Mouse (Mus musculus): ENCODE measurements around the gene 1700017B05Rik. TPM values are rescaled to one million over a fixed set of nuclear protein-coding genes. Genes with fewer than 3 reads are reported as not detected.

1700017B05Rik gene
- polyA plus RNA-seq, 1 experiment from 2014 or later = 11.8 TPM

DNA sequence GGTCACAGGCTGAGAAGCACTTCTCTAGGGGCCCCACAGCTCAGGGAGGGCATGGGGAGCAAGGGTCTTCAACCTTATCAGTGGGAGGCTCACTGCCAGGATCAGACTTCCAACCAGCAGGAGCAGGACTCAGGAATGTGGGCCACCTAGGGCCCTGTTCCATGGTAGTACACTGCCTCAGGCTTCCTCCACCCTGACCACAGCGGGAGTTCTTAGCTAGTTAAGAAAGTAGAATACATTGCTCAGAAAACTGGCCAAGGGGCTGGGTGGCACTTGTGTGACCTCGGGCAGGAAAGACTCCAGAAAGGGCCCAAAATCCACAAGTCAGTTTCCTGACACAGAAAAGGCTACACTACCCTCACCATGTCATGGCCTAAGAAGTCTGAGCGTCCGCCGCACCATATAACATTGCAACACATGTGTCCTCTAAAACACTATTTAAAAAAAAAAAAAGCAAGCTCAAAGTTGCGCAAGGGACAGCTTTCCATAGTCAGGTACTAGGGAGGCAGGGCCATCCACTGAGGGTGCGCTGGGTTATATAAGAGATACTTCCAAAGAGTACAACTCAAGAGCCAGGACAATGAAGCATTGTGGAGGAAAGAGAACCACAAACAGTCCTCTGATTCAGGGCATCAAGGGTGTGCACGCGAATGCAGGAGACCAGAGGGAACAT lies 7.5 kb downstream of the 1700017B05Rik start:
- H3K27ac ChIP-seq (replicated peaks) = no peak overlapping the region
- H3K4me3 ChIP-seq = no peak overlapping the region
- peaks cover 6% of the 10 kb centered on the region; the same call in 1 of the 2 replicates for H3K4me1 ChIP-seq
- 89% methylated on average over 9 of the region's 9 CpGs for WGBS
- peaks cover 83% of the 10 kb centered on the region for H3K36me3 ChIP-seq
- DNase-seq (ENCODE audit: low spot score) = no peak
- H3K9me3 ChIP-seq (replicated peaks) = no peaks in the 10 kb centered on the region
- no peaks in the 10 kb centered on the region; the same call in 1 of the 2 replicates for H3K27me3 ChIP-seq (ENCODE audit: low read depth, poor library complexity, severe bottlenecking)

DNA sequence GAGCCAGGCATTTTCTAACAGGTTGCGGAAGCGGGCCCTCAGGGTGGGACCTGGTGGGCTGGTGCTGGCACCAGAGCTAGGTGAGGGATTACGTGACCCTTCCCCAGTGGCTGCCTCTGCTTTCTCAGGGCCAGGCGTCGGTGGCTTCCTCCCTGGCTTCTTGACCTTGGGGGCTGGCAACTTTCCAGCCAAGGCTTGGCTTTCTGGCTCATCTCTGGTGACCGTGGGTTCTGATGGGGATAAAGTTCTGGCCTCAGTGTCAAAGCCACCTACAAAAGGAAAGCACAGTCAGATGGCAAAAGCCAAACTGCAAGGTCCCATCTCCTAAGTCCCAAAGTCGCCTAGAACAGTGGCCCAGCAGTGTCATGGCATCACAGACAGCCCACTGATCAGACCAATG lies 8.4 kb downstream of the 1700017B05Rik start:
- no peak for DNase-seq (ENCODE audit: low spot score)
- 93% methylated on average over 7 of the region's 7 CpGs for WGBS
- no peak overlapping the region for H3K27ac ChIP-seq (replicated peaks)
- peaks cover 83% of the 10 kb centered on the region for H3K36me3 ChIP-seq
- H3K4me3 ChIP-seq = no peak overlapping the region
- H3K4me1 ChIP-seq = peaks cover 6% of the 10 kb centered on the region; the same call in 1 of the 2 replicates
- no peaks in the 10 kb centered on the region for H3K27me3 ChIP-seq (ENCODE audit: low read depth, poor library complexity, severe bottlenecking)
- no peaks in the 10 kb centered on the region for H3K9me3 ChIP-seq (replicated peaks)

DNA sequence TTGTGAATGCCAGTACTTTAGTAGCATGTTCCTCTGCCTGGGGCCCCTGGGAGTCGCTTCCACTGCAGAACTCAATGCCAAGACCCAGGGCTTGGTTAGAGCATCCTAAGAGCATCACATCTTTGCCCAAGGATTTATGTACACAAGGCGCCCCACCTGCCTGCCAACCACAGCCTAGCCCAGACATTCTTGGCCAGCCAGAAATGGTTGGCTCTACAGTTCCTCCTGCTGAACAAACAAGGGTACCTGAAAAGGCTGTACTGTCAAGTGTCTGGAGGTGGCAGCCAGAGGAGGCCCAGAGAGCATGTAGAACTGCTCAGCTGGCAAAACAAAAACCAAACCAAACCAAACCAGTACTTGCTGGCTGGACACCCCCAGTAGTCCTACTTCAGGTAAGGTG lies 11.3 kb downstream of the 1700017B05Rik start:
- 95% methylated on average over 2 of the region's 2 CpGs for WGBS

GRCm38 (mm10) chr9:57250026-57250425 lies 12.4 kb downstream of the 1700017B05Rik start:
- H3K36me3 ChIP-seq = peaks cover 44% of the 10 kb centered on the region
- H3K4me1 ChIP-seq = peaks cover 9% of the 10 kb centered on the region; the same call in 1 of the 2 replicates
- no peak for DNase-seq (ENCODE audit: low spot score)
- no peak overlapping the region for H3K27ac ChIP-seq (replicated peaks)
- 90% methylated on average over 4 of the region's 4 CpGs for WGBS
- H3K27me3 ChIP-seq (ENCODE audit: low read depth, poor library complexity, severe bottlenecking) = no peaks in the 10 kb centered on the region
- no peak overlapping the region for H3K4me3 ChIP-seq
- H3K9me3 ChIP-seq (replicated peaks) = no peaks in the 10 kb centered on the region

More for the DNA sequence above, 11.3 kb downstream of the 1700017B05Rik start:
- no peak overlapping the region for H3K27ac ChIP-seq (replicated peaks)
- no peaks in the 10 kb centered on the region for H3K9me3 ChIP-seq (replicated peaks)
- peaks cover 9% of the 10 kb centered on the region; the same call in 1 of the 2 replicates for H3K4me1 ChIP-seq
- no peak overlapping the region for H3K4me3 ChIP-seq
- no peak for DNase-seq (ENCODE audit: low spot score)
- H3K36me3 ChIP-seq = peaks cover 54% of the 10 kb centered on the region
- H3K27me3 ChIP-seq (ENCODE audit: low read depth, poor library complexity, severe bottlenecking) = no peaks in the 10 kb centered on the region

GRCm38 (mm10) chr9:57248030-57248942 lies 14.1 kb downstream of the 1700017B05Rik start:
- Histone ChIP-seq H3K4me3 (no peak overlapping the region), H3K36me3 (peaks cover 27% of the 10 kb centered on the region), H3K27me3 (ENCODE audit: low read depth, poor library complexity, severe bottlenecking) (no peaks in the 10 kb centered on the region), H3K27ac (replicated peaks) (no peak overlapping the region), H3K9me3 (replicated peaks) (no peaks in the 10 kb centered on the region), H3K4me1 (peaks cover 14% of the 10 kb centered on the region)
- 85% methylated on average over 7 of the region's 7 CpGs for WGBS
- no peak for DNase-seq (ENCODE audit: low spot score)

- WGBS = 73% methylated on average over 8 of the region's 8 CpGs
These were observed 15.2 kb downstream of the 1700017B05Rik start for GRCm38 (mm10) chr9:57247201-57247671.

DNA sequence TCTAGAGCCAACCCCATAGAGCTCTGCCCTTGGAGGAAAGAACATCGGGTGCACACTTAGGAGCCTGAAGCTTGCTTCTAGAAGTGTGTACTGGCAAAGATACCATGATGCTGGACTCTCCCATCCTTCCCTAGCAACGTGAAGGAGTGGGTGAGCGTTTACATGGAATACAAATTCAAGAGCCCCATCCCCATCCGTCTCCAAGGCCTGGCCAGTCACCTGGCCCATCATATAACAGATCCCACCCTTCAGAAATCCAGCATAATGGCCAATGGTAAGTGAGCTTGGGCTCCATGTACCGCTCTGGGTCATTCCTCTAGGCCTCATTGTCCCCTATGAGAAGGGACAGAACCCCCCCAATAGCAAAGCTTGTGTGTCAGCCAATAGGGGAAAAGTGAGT lies 15.9 kb downstream of the 1700017B05Rik start:
- WGBS = 89% methylated on average over 5 of the region's 5 CpGs
- DNase-seq (ENCODE audit: low spot score) = no peak
- no peaks in the 10 kb centered on the region for H3K9me3 ChIP-seq (replicated peaks)
- no peaks in the 10 kb centered on the region for H3K27me3 ChIP-seq (ENCODE audit: low read depth, poor library complexity, severe bottlenecking)
- H3K4me3 ChIP-seq = no peak overlapping the region
- H3K36me3 ChIP-seq = peaks cover 9% of the 10 kb centered on the region; the same call in 1 of the 2 replicates
- peaks cover 14% of the 10 kb centered on the region for H3K4me1 ChIP-seq
- H3K27ac ChIP-seq (replicated peaks) = no peak overlapping the region

More at GRCm38 (mm10) chr9:57247201-57247671, 15.2 kb downstream of the 1700017B05Rik start:
- Histone ChIP-seq H3K4me1 (peaks cover 14% of the 10 kb centered on the region), H3K27ac (replicated peaks) (no peak overlapping the region), H3K36me3 (peaks cover 16% of the 10 kb centered on the region), H3K27me3 (ENCODE audit: low read depth, poor library complexity, severe bottlenecking) (no peaks in the 10 kb centered on the region), H3K9me3 (replicated peaks) (no peaks in the 10 kb centered on the region), H3K4me3 (no peak overlapping the region)
- DNase-seq (ENCODE audit: low spot score) = no peak

GRCm38 (mm10) chr9:57244106-57244685 lies 18.2 kb downstream of the 1700017B05Rik start:
- 38% methylated on average over 7 of the region's 7 CpGs for WGBS
- Histone ChIP-seq H3K27me3 (ENCODE audit: low read depth, poor library complexity, severe bottlenecking) (no peaks in the 10 kb centered on the region), H3K27ac (replicated peaks) (no peak overlapping the region), H3K4me3 (no peak overlapping the region), H3K4me1 (peaks cover 14% of the 10 kb centered on the region), H3K36me3 (no peaks in the 10 kb centered on the region), H3K9me3 (replicated peaks) (no peaks in the 10 kb centered on the region)
- no peak for DNase-seq (ENCODE audit: low spot score)

GRCm38 (mm10) chr9:57242916-57243315 lies 19.5 kb downstream of the 1700017B05Rik start:
- H3K4me3 ChIP-seq = no peak overlapping the region
- H3K36me3 ChIP-seq = no peaks in the 10 kb centered on the region
- H3K9me3 ChIP-seq (replicated peaks) = no peaks in the 10 kb centered on the region
- no peak overlapping the region for H3K27ac ChIP-seq (replicated peaks)
- peaks cover 9% of the 10 kb centered on the region for H3K4me1 ChIP-seq
- 54% methylated on average over 5 of the region's 5 CpGs for WGBS
- H3K27me3 ChIP-seq (ENCODE audit: low read depth, poor library complexity, severe bottlenecking) = no peaks in the 10 kb centered on the region
- no peak for DNase-seq (ENCODE audit: low spot score)

- Histone ChIP-seq H3K27ac (replicated peaks) (no peak overlapping the region), H3K4me3 (no peak overlapping the region), H3K4me1 (peaks cover 9% of the 10 kb centered on the region), H3K9me3 (replicated peaks) (no peaks in the 10 kb centered on the region), H3K36me3 (no peaks in the 10 kb centered on the region), H3K27me3 (ENCODE audit: low read depth, poor library complexity, severe bottlenecking) (no peaks in the 10 kb centered on the region)
- 81% methylated on average over 5 of the region's 5 CpGs for WGBS
- no peak for DNase-seq (ENCODE audit: low spot score)
These were observed 21.3 kb downstream of the 1700017B05Rik start for GRCm38 (mm10) chr9:57241111-57241510.

DNA sequence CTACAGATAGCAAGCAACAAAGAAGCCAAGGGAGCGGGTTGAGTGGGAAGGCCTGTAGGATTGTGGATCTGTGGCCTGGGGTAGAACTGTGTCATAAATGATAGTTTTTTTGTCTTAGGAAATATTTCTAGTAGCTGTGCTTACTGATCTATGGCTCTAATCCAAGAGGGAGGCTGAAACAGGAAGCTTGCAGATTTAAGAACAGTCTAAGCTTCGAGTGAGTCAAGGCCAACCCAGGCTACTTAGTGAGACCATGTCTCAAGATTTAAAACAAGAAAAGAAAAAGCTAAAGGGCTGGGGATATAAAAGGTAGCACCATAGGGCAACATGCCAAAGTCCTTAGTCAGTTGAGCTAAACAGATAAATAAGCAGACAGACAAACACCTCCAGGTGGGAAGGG lies 24.2 kb downstream of the 1700017B05Rik start:
- Histone ChIP-seq H3K4me3 (no peak overlapping the region), H3K4me1 (no peaks in the 10 kb centered on the region), H3K27me3 (ENCODE audit: low read depth, poor library complexity, severe bottlenecking) (no peaks in the 10 kb centered on the region), H3K36me3 (no peaks in the 10 kb centered on the region), H3K27ac (replicated peaks) (no peak overlapping the region), H3K9me3 (replicated peaks) (no peaks in the 10 kb centered on the region)
- DNase-seq (ENCODE audit: low spot score) = no peak
- WGBS = 95% methylated on average over 2 of the region's 2 CpGs

DNA sequence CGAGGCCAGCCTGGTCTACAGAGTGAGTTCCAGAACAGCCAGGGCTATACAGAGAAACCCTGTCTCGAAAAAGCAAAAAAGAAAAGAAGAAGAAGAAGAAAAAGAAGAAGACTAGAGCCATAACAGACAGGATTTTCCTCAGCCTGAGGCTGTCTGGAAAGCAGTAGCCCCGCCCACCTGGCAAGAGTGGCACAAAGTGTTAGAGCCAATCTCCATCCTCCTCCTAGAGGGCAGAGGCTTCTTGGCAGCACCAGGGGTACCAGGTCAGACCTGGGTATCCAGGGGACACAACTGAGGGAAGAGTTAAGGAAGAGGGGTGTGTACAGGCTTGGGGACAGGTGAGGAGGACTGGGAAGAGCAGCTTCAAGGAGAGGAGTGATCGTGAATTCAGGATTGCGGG lies 24.7 kb downstream of the 1700017B05Rik start:
- Histone ChIP-seq H3K9me3 (replicated peaks) (no peaks in the 10 kb centered on the region), H3K4me1 (no peaks in the 10 kb centered on the region), H3K27me3 (ENCODE audit: low read depth, poor library complexity, severe bottlenecking) (no peaks in the 10 kb centered on the region), H3K36me3 (no peaks in the 10 kb centered on the region), H3K27ac (replicated peaks) (no peak overlapping the region), H3K4me3 (no peak overlapping the region)
- no peak for DNase-seq (ENCODE audit: low spot score)
- WGBS = 84% methylated on average over 5 of the region's 5 CpGs
